Mouse (Mus musculus) liver, embryonic 12.5 days (tissue): ENCODE measurements at regions not wholly inside any gene's neighbourhood (a gene's known extent, or its start where the extent isn't known, plus 50 kb on each side); places are given as distances from the start of the nearest gene placed in this dataset.

Experiments
- ATAC-seq: fragments of 200-750 bp; cut with Nextera tagmentation; 2 replicates; pipeline ENCODE4 v1.8.0; 2017; ENCODE audit warnings: moderate number of reproducible peaks, mild to moderate bottlenecking, moderate library complexity
- H3K27ac ChIP-seq: fragments of 300-500 bp; sonication (generic); 2 replicates; pipeline ENCODE4 v1.5.1; 2016; ENCODE audit warnings: mild to moderate bottlenecking
- H3K27me3 ChIP-seq: fragments of 300-500 bp; sonication (generic); replicated peaks from 2 replicates; pipeline ENCODE4 v1.6.1; 2016; ENCODE audit warnings: mild to moderate bottlenecking, moderate library complexity
- H3K36me3 ChIP-seq: fragments of 300-500 bp; sonication (generic); 2 replicates; pipeline ENCODE4 v1.6.1; 2016; ENCODE audit warnings: mild to moderate bottlenecking, moderate library complexity
- H3K4me1 ChIP-seq: fragments of 300-500 bp; sonication (generic); 2 replicates; pipeline ENCODE4 v1.6.1; 2016
- H3K4me2 ChIP-seq: fragments of 300-500 bp; sonication (generic); 2 replicates; pipeline ENCODE4 v1.6.1; 2016; ENCODE audit warnings: mild to moderate bottlenecking, moderate library complexity
- H3K4me3 ChIP-seq: fragments of 300-500 bp; sonication (generic); 2 replicates; pipeline ENCODE4 v1.5.1; 2016; ENCODE audit warnings: mild to moderate bottlenecking, moderate library complexity
- H3K9ac ChIP-seq: fragments of 300-500 bp; sonication (generic); 2 replicates; pipeline ENCODE4 v1.6.1; 2016; ENCODE audit warnings: mild to moderate bottlenecking, moderate library complexity
- H3K9me3 ChIP-seq: fragments of 300-500 bp; sonication (generic); replicated peaks from 2 replicates; pipeline ENCODE4 v1.6.1; 2016; ENCODE audit warnings: mild to moderate bottlenecking, moderate library complexity
- WGBS: fragments of 180-500 bp; shearing (Covaris S2); methylation state at CpG from one replicate; pipeline ENCODE4 v1.1.7; 2016; ENCODE audit not compliant: insufficient replicate concordance; 5-methylcytosine and 5-hydroxymethylcytosine counted together

DNA sequence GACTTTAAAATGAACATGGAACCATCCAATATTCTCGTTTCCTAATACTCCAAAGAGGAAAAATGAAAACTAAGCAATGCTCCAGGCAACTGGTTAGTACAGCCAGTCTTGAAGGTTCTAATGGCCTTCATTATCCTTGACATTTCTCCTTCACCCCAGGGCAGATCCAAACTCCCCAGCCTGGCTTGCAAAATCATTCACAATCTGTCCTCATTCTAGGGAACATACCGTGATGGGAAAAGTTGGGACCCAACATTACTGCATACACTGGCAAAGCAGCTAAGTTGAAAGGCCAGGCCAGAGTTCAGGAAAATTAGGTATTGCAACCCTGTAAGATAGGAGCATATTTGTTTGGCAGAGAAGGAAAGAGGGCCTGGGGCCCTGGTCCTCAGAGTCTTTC lies 889.9 kb upstream of the A1bg start:
- 58% methylated on average over 2 of the region's 2 CpGs for WGBS
- Histone ChIP-seq H3K27ac (no peak overlapping the region), H3K9ac (no peak overlapping the region), H3K4me1 (no peaks in the 10 kb centered on the region), H3K36me3 (no peaks in the 10 kb centered on the region), H3K27me3 (no peaks in the 10 kb centered on the region), H3K4me3 (no peak overlapping the region), H3K9me3 (no peaks in the 10 kb centered on the region), H3K4me2 (no peak overlapping the region)
- ATAC-seq: no peak

DNA sequence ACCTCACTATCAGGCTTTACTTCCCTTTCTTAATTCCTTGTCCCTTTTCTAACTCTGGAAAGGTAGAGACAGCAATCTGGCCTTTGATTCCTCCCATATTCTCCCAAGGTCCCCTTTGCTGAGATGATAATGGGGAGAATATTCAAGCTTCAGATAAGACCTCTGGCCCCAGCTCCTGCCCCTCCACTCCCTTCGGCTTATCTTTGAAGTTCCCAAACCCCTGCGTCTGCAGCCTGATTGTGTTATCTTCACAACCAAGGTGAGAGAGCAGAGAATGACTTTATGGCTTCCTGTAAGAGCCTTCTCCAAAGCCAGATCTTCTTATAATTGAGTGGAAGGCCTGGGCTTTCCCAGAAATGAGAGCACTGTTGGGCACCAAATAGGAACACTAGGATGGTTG lies 882.6 kb upstream of the A1bg start:
- no peak overlapping the region for H3K4me3 ChIP-seq
- no peaks in the 10 kb centered on the region for H3K4me1 ChIP-seq
- H3K27me3 ChIP-seq: no peaks in the 10 kb centered on the region
- no peak overlapping the region for H3K4me2 ChIP-seq
- no peak for ATAC-seq
- 24% methylated on average over 2 of the region's 2 CpGs for WGBS
- no peaks in the 10 kb centered on the region for H3K36me3 ChIP-seq
- H3K9me3 ChIP-seq: no peaks in the 10 kb centered on the region
- no peak overlapping the region for H3K27ac ChIP-seq
- H3K9ac ChIP-seq: no peak overlapping the region

DNA sequence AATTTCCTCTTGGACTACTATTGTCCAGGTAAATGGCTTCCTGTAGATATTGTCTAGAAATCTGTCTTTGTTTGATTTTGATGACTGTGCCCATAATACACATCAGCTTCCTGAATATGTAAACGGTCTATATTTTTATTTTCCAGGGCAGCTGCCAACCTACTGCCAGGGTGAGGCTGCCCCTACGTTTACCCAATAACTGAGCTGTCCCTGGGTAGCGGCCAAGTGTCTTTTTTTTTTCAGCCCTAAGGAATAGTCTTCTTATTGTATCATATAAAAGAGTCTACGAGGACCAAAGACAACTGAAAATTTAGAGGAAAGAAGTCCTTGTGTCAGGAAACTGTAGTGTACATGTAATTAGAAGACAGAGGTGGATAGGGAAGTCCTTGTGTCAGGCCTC lies 877.3 kb upstream of the A1bg start:
- Histone ChIP-seq H3K4me2 (no peak overlapping the region), H3K36me3 (no peaks in the 10 kb centered on the region), H3K4me1 (no peaks in the 10 kb centered on the region), H3K9ac (no peak overlapping the region), H3K4me3 (no peak overlapping the region), H3K27me3 (no peaks in the 10 kb centered on the region), H3K27ac (no peak overlapping the region), H3K9me3 (no peaks in the 10 kb centered on the region)
- 60% methylated on average over 4 of the region's 4 CpGs for WGBS
- no peak for ATAC-seq

DNA sequence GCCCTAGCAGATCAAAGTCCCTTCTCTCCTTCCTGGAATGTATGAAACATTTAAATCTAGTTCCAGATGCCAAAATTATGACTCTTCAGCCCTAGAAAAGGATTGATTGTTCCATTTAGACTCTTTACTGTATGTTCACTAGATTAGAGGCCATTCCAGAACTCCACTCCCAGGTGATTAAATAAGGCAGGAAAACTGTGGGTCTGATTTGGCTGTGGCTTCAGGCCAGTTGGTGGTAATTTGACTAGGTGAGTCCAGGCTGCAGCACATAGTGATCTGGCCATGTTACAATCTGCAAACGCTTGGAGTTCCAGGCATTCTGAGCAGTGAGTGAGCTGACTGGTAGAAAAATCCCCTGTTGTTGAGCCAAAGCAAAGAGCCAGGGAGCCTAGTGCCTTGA lies 875.0 kb upstream of the A1bg start:
- no peaks in the 10 kb centered on the region for H3K27me3 ChIP-seq
- no peaks in the 10 kb centered on the region for H3K36me3 ChIP-seq
- WGBS: 55% methylated on average over 1 of the region's 1 CpGs
- H3K9me3 ChIP-seq: no peaks in the 10 kb centered on the region
- no peak overlapping the region for H3K27ac ChIP-seq
- no peak overlapping the region for H3K4me3 ChIP-seq
- no peaks in the 10 kb centered on the region for H3K4me1 ChIP-seq
- no peak overlapping the region for H3K4me2 ChIP-seq
- no peak overlapping the region for H3K9ac ChIP-seq
- no peak for ATAC-seq

DNA sequence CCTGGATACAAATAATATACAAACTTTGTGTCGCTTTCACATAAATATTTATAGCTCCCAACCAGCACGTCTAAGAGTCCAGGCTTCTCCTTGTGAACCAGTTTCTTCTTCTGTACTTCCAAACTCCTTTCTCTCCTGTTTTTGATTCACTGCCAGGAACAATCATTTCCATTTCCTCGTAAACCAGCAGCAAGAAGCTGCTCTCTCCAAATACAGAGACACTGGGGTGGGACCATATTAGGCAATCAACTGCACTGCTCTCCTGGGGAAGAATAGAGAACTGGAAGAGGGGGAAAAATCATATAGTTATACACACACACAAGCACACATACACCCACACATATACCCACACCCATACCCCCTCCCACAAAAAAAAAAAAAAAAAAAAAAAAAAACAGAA lies 871.7 kb upstream of the A1bg start:
- H3K9me3 ChIP-seq: no peaks in the 10 kb centered on the region
- no peaks in the 10 kb centered on the region for H3K4me1 ChIP-seq
- no peak overlapping the region for H3K4me3 ChIP-seq
- no peak overlapping the region for H3K9ac ChIP-seq
- H3K27ac ChIP-seq: no peak overlapping the region
- 66% methylated on average over 3 of the region's 3 CpGs for WGBS
- no peaks in the 10 kb centered on the region for H3K36me3 ChIP-seq
- no peak for ATAC-seq
- H3K4me2 ChIP-seq: no peak overlapping the region
- no peaks in the 10 kb centered on the region for H3K27me3 ChIP-seq

DNA sequence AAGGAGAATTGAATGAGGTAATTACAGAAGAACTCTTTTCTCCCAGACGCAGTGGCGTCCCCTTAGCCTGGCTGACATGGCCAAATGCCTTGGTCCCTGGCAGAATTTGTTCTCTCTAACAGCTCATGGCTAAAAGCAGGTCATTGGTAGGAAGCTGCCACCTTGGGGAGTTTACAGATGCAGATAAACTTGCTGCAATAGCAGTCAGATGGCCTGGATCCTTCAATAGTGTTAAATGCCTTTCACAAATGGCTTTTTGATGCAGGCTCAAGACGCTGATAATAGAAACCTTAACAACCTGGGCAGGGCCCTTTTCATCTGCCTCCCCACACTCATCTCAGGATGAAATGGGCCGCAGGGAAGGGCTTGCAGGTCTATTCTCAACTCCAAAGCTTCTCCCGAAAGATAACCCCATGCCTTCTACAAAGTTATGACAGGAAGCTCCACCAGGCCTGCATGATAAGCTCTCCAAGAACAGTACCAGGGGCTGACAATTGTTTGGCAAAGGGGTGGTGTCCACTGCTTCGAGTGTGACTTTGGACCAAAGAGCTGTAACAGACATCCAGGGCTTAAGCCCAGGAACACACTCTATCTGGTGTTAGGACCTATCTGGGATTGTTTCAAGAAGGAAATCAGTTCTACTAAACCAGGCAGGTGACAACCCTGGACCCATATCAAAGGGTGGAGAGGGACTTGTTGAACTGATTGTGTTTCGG lies 867.2 kb upstream of the A1bg start:
- Histone ChIP-seq H3K27me3 (no peaks in the 10 kb centered on the region), H3K9me3 (no peaks in the 10 kb centered on the region), H3K9ac (no peak overlapping the region), H3K4me3 (no peak overlapping the region), H3K36me3 (no peaks in the 10 kb centered on the region), H3K27ac (no peak overlapping the region), H3K4me2 (no peak overlapping the region), H3K4me1 (no peaks in the 10 kb centered on the region)
- ATAC-seq: no peak
- 40% methylated on average over 7 of the region's 7 CpGs for WGBS

DNA sequence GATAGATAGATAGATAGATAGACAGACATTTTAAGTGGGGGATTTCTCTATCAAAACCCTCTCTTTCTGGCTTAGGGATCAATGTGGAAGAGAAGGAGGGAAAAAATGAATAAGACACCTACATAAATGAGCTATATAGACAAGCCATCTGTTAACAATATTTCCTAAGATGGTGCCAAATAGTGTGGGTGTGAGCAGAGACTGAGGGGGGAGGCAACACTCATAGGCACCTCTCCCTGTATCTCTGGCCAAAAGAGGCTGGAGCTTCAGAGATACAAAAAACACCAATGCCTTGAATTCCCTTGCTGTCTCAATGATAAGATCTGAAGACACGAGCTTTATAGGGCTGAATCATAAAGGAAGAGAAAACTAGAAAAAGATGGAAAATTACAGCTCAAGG lies 864.2 kb upstream of the A1bg start:
- H3K9ac ChIP-seq: no peak overlapping the region
- no peaks in the 10 kb centered on the region for H3K4me1 ChIP-seq
- ATAC-seq: no peak
- WGBS: 53% methylated on average over 1 of the region's 1 CpGs
- H3K36me3 ChIP-seq: no peaks in the 10 kb centered on the region
- H3K4me2 ChIP-seq: no peak overlapping the region
- no peak overlapping the region for H3K4me3 ChIP-seq
- H3K27me3 ChIP-seq: no peaks in the 10 kb centered on the region
- H3K27ac ChIP-seq: no peak overlapping the region
- H3K9me3 ChIP-seq: no peaks in the 10 kb centered on the region

DNA sequence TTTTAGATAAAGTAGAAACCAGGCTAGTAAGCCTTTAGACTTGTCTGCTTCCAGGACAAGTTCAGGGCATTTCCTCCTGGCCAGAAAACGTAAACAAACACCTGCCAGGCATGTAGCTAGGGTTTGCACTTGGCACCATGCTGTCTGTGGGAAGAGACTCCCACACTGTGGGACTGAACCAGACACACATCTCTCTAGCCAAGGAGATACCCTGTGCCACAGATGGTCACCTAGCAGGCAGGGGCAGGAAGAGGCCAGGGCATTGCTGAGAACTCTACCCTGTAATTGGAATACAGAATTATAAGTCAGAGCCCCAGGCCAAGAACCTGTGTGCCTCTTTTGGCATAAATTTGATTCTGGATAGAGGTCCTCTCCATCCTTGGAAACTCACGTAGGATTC lies 858.7 kb upstream of the A1bg start:
- no peak for ATAC-seq
- H3K36me3 ChIP-seq: no peaks in the 10 kb centered on the region
- no peaks in the 10 kb centered on the region for H3K9me3 ChIP-seq
- H3K4me3 ChIP-seq: no peak overlapping the region
- H3K4me2 ChIP-seq: no peak overlapping the region
- no peak overlapping the region for H3K9ac ChIP-seq
- 67% methylated on average over 2 of the region's 2 CpGs for WGBS
- H3K27ac ChIP-seq: no peak overlapping the region
- no peaks in the 10 kb centered on the region for H3K4me1 ChIP-seq
- H3K27me3 ChIP-seq: no peaks in the 10 kb centered on the region

DNA sequence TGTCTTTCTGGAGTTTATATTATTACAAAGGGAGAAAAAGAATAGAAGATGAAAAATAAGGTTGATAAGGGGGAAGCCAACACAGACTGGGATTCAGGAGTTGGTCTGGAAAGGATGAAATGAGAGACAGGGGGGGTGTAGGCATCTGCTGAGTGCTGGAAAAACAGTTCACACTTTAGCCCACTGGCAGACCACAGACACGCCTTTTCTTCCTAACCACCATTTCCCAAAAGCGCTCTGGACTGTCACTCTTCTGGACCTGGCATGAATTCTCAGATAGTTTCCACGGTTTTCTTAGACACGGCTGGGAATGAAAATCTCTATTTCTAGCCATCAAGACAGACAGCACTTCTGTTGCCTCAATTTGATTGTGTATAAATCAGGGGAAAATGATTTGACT lies 850.2 kb upstream of the A1bg start:
- Histone ChIP-seq H3K4me2 (no peak overlapping the region), H3K36me3 (no peaks in the 10 kb centered on the region), H3K9me3 (no peaks in the 10 kb centered on the region), H3K27me3 (no peaks in the 10 kb centered on the region), H3K4me1 (no peaks in the 10 kb centered on the region), H3K9ac (no peak overlapping the region), H3K4me3 (no peak overlapping the region), H3K27ac (no peak overlapping the region)
- no peak for ATAC-seq
- WGBS: 23% methylated on average over 4 of the region's 4 CpGs

DNA sequence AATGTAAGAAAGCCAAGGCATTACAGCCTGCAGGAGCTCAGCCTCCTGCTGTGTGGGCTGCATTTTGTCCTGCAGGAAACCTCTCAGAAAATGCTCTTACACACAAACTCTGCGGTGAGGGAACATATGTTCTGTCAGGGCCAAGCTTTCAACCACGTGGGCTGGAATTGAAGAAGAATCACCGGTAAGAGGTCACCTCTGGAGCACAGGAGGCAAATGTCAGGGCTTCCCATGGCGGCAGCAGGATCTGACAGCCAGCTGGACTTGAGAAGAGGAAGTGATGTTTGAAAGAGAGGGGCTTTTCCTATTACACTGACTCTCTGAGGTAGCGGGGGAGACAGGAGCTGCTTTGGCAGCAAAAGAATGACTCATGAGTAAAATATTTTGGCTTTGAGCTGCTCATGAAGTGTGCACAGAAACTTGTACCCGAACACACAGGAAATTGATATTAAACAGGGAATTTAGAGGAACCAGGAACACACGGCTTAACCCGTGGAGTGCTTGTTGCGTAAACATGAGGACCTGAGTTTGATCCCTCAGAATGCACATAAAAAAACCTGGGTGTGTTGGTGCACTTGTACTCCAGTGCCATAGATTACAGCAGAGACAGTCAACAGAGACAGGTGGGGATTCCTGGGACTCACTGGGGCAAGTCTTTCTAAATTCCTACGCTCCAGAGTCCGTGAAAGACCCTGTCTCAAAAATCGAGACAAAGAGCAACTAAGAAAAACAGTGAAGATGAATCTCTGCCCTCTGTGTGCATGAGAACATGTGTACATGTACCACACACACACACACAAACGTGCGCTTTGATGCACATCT lies 848.1 kb upstream of the A1bg start:
- Histone ChIP-seq H3K27ac (no peak overlapping the region), H3K9ac (no peak overlapping the region), H3K4me1 (no peaks in the 10 kb centered on the region), H3K36me3 (no peaks in the 10 kb centered on the region), H3K4me3 (no peak overlapping the region), H3K9me3 (no peaks in the 10 kb centered on the region), H3K27me3 (no peaks in the 10 kb centered on the region), H3K4me2 (no peak overlapping the region)
- WGBS: 44% methylated on average over 14 of the region's 14 CpGs
- ATAC-seq: no peak

DNA sequence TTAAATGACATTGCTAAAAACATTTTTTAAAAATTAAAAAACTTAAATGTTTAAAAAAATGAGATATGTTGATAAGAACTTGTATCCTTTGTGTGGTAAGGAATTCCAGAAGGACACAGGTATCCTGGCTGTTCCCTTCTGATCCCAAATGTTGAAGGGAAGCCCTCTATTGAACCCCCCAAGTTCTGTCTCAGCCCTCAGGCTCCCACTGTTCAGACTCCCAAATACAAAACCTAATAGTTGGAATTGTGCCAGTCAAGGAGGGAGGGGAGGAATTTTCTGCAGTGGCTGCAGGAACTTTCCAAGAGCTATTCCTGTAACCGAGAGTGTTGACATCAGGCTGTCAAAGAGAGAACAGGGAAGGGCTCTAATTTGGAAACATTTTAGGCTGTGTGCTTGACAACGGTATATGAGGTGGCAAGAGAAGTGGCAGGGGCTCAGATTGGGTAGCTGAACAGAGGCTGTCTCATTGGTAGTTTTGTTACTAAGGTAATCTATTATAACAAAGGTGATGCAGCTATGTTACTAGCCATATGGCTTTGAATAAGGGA lies 843.8 kb upstream of the A1bg start:
- Histone ChIP-seq H3K9me3 (no peaks in the 10 kb centered on the region), H3K4me2 (no peak overlapping the region), H3K4me1 (no peaks in the 10 kb centered on the region), H3K36me3 (no peaks in the 10 kb centered on the region), H3K27me3 (no peaks in the 10 kb centered on the region), H3K9ac (no peak overlapping the region), H3K27ac (no peak overlapping the region), H3K4me3 (no peak overlapping the region)
- no peak for ATAC-seq
- 53% methylated on average over 2 of the region's 2 CpGs for WGBS

DNA sequence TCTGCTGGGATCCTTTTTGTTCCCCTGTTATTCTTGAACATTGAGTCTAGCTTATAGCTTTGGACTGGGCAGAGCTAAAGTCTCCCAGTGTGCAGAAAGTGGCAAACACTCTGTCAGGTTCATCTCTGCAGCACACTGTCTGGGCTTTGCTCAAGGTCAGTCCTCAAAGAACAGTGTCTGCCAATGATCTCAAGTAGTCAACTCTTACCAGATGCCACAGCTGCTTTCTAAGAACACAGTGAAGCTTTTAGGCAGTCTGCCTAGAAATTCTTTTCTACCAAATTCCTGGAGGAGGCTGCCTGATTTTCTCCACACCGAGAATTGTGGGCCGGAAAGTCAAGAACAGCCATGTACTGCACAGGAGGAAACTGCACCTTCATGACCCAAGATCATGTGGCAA lies 831.0 kb upstream of the A1bg start:
- Histone ChIP-seq H3K4me2 (no peak overlapping the region), H3K9ac (no peak overlapping the region), H3K27ac (no peak overlapping the region), H3K27me3 (no peaks in the 10 kb centered on the region), H3K4me1 (no peaks in the 10 kb centered on the region), H3K4me3 (no peak overlapping the region), H3K36me3 (no peaks in the 10 kb centered on the region), H3K9me3 (no peaks in the 10 kb centered on the region)
- no peak for ATAC-seq
- WGBS: 70% methylated on average over 2 of the region's 2 CpGs
